Mouse (Mus musculus): ENCODE data around the gene Tmtc2. TPM values are rescaled to one million over a fixed set of nuclear protein-coding genes. Genes with fewer than 3 reads are reported as not detected.

Gene Tmtc2
- total RNA-seq, 2 experiments from 2014 or later, result 10.5 to 11.9 TPM

DNA sequence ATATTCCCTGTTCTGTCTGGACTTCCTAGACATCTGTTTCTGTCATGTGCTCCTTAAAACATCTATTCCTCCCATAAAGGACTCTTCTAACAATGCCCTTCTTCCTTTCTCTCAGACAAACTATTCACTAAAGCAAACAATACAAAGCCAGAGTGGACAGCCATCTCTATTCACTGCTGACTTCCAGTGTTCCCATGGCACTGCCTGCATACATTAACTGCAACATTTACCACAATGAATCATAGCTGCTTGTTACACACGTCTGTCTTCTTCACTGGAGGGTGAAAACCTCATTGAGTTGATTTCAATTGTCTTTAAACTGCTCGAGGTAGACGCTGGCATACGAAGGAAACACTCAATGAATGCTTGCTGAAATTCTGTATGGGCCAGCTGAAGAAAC lies 374.2 kb downstream of the Tmtc2 start:
- DNase-seq (ENCODE audit: extremely low spot score in 1 of 2, low spot score in 1 of 2), result no peak

DNA sequence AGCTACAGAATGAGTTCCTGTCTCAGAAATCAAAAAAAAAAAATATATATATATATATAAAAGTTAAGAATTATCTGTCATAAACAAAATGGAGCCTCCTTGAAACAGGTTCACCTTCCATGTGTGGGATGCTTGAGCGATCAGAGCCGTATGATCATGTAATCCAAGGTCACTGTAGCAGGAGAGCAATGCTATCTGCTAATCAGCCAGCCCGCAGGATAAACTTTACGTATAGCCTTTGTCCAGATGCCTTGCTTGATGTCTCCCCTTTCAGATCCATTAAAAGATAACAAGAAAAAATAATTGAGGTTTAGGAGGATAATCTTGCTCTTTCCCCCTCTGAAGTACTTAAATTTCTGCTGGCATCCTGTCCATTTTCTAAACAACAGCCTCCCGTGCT lies 374.7 kb downstream of the Tmtc2 start:
- no peak for DNase-seq (ENCODE audit: extremely low spot score in 1 of 2, low spot score in 1 of 2)

DNA sequence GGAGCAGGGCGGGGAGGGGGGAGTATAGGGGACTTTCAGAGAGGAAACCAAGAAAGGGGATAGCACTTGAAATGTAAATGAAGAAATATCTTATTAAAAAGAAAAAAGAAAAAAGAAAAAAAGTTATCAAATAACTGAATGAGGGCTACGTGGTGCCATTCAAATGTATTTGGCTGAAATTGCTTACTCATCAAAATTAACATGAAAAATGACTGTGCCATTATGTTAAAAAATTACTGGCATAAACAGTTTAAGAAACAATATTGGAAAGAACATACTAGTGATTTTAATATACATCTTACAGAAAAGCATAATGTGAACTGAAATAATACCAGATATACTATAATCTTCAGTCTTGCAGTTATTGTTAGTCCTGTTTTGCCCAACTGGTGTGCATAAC lies 378.9 kb downstream of the Tmtc2 start:
- no peak for DNase-seq (ENCODE audit: extremely low spot score in 1 of 2, low spot score in 1 of 2)

DNA sequence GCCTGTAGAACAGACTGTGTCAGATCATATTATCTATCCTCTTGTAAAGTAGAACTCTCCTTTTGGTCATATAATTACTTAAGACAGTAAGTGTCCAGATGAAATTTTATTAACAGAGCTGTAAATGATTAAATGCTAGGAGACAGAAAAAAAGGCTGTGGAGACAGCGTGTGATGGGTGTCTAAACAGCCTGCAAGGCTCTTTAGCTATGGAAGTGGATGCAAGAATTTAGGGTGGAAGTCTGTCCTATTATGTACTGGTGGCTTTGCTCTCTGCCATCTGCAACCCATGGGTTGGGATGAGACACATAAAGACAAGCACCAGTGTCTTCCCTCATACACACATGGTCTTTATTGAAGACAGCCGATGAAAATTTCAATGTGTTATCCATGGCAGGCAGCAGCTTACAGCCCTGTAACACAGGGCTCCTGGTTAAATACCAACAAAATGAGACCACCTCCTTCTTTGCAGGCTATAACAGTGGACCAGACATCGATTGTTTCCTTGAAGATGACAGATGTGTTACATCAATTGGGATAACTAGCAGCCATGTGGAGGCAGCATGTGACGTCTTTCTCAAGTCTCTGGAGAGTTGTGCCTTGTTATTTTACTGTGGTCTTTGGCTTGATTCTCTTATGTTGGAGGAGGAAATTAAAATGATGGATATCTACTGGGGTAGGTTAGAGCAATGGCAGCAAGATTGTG lies 380.3 kb downstream of the Tmtc2 start:
- DNase-seq (ENCODE audit: extremely low spot score in 1 of 2, low spot score in 1 of 2), result no peak

DNA sequence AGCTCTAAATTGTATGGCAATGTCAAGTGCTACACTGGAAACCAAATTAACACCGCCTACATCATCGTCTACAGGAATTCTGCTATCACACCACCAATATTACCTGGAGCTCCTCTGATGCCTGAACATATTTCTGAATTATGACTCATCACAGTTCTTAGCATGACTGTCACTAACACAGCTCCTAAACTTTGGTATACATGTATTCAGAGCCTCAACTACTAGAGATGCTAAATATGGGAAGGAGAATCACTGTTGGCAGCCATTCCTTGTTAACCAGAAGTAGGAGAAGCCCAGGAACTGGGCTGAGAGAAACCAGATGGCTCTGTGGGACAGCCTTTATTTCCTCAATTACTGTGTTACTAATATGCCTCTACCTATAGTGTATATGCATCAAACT lies 382.2 kb downstream of the Tmtc2 start:
- DNase-seq (ENCODE audit: extremely low spot score in 1 of 2, low spot score in 1 of 2), result no peak

DNA sequence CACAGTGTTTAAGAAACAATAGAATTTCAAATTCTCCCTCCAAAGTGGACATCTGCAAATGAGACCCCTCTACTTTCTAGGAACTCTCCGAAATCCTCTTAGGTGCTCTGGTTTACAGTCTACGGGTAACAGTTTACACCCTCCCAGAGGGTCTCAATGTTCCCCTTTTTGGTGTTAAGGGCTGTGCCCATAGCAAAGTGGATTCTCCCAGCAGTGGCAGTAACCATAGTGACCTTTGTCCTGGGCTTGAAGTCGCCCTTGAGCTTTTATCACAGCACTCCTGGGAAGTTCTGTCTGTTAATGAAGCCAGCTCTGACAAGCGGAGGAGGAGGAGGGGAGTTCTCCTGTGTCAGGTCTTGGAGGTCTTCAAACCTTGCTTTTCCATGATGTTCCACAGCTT lies 384.5 kb downstream of the Tmtc2 start:
- DNase-seq (ENCODE audit: extremely low spot score in 1 of 2, low spot score in 1 of 2), result no peak

DNA sequence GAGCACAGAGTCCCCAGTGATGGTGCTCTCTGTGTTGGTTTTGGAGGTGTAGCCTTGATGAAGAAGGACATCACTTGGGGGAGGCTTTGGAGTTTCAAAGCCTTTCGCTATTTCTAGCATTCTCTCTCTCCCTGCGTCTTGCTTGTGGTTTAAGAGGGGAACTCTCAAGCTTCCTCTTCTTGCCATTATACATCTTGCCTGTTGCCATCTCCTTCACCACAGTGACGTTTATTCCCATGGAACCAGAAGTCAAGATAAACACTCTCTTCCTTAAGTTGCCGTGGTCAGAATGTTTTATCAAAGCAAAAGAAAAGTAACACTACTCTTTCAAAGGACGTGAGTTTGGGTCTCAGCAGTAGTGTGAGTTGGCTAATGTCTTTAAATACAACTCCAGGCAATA lies 387.6 kb downstream of the Tmtc2 start:
- DNase-seq (ENCODE audit: extremely low spot score in 1 of 2, low spot score in 1 of 2), result no peak

DNA sequence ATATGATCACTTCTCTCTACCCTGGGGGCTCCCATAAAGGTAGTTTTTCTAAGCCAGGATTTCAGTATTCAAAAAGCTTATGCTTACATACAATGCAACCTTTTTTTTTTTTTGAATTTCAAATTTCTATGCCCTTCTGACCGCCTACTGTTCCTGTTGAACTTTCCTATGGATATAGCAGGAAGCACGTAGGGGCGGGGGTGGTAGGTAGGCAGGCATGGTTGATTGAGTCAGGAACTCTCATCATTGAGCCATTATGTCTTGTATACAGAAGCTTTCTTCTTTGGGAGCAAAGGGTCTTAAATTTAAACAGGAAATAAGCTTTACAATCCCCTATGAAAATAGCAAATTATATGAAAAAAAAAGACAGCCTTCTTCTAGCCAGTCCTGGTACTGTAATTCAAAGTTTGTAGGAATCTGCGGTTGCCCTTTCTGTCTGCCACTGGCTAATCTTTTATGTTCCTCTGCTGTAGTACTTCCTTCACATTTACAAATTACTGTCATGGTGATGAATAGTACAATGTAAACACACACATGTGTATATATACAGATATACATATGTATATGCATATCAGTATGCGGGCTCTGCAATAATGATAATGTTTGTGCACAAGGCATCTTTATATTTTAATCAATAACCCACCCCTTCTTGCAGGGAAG lies 405.7 kb downstream of the Tmtc2 start:
- no peak for DNase-seq (ENCODE audit: extremely low spot score in 1 of 2, low spot score in 1 of 2)

DNA sequence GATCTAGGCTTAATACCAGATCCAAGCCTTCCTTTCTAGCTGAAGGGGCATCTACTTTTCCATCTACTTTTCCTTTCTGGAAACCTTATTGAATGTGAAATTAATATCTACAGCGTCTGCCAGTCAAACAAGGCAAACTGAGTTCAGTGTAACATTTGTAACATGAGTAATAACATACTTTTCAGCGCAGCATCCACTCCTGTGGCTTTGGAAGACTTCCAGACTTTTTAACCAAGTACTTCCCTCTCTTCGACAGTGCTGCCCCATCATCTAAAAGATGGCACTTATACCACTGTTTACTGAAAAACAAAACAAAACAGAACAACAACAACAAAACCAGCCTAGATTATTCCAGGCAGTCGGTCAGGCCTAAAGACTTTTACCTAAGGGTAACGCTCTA lies 409.0 kb downstream of the Tmtc2 start:
- DNase-seq (ENCODE audit: extremely low spot score in 1 of 2, low spot score in 1 of 2), result no peak

DNA sequence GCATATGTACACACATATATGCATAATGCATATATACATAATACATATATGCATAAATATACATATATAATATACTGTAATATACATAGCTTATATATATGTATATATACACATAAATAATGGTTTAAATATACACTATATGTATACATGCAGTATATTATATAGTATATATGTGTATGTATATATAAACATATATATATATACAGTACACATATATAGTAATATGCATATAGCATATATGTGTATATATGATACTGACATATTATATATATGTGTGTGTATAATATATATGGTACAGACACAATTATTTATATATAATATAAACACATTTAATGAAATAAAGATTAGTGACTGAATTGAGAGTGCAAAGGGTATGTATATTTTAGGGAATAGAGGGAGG lies 420.5 kb downstream of the Tmtc2 start:
- no peak for DNase-seq (ENCODE audit: extremely low spot score in 1 of 2, low spot score in 1 of 2)

DNA sequence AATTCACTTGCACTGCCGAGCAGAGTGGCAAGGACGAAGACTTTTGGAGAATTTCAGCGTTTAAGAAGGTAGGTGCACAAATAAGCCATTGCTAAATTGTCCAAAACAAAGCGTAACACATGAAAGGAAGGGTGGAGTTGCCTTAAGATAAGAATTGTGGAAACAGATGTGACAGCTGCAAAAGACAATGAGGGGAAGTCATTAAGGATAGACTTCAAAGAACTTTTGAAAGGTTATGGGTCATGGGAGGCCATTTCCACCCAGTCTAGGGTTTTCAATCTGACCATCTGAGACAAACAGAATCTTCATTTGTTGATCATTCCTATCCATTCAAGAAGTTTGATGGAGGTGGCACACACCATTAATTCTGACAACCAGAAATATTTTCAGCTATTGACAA lies 429.9 kb downstream of the Tmtc2 start:
- no peak for DNase-seq (ENCODE audit: extremely low spot score in 1 of 2, low spot score in 1 of 2)

DNA sequence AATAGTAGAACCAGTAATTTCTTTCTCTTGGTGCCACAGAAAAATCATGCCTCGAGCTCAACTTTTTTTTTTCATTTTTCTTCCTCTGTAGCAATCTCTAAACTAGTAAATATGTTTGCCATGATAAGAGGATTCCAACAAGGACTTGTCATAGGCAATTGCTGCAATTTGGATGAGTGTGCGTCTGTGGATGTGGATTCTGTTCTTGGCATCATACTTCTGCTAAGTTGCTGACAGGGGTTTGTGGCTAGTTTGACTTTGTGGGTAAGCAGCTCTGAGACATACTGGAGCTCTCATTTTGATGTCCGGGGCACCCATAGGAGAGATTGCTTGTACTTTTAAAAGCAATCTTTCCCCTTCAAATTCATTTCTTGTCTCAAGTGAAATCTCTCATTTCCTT lies 432.1 kb downstream of the Tmtc2 start:
- DNase-seq (ENCODE audit: extremely low spot score in 1 of 2, low spot score in 1 of 2), result no peak

Data from layer of hippocampus, postnatal 25 days (tissue).